Mouse (Mus musculus): ENCODE measurements around the gene Gab1. TPM values are rescaled to one million over a fixed set of nuclear protein-coding genes. Genes with fewer than 3 reads are reported as not detected.

Gene Gab1
- total and polyA plus RNA-seq, 3 experiments, result 4.0 to 8.1 TPM; not detected in 1

- H3K9me3 ChIP-seq (replicated peaks; ENCODE audit: insufficient read depth, low read length), result no peaks in the 10 kb centered on the region
- DNase-seq (ENCODE audit: low read depth, low spot score), result no peak
- H3K36me3 ChIP-seq (ENCODE audit: control insufficient read depth in 1 of 2, insufficient read depth in 2 of 2, low read length in 2 of 2), result no peaks in the 10 kb centered on the region
- no peak overlapping the region for H3K27ac ChIP-seq (ENCODE audit: control insufficient read depth, low read depth, low read length)
- H3K79me2 ChIP-seq (ENCODE audit: control insufficient read depth, insufficient read depth, low read length, poor library complexity), result no peaks in the 10 kb centered on the region
- H3K9ac ChIP-seq (ENCODE audit: control insufficient read depth, low read depth, low read length, poor library complexity, severe bottlenecking), result no peak overlapping the region
- TF ChIP-seq MYB (IDR thresholded peaks at IDR 0.05; ENCODE audit: low read depth, low read length), result no peak
- no peak for TF ChIP-seq CHD2 (IDR thresholded peaks at IDR 0.05; ENCODE audit: low read length)
- no peak for TF ChIP-seq USF1 (IDR thresholded peaks at IDR 0.05; ENCODE audit: low read depth, low read length)
- no peak for TF ChIP-seq TBP (IDR thresholded peaks at IDR 0.05; ENCODE audit: low read depth, low read length)
- no peak for TF ChIP-seq GATA1 (IDR thresholded peaks at IDR 0.05; ENCODE audit: low read depth, low read length)
- TF ChIP-seq NELFE (IDR thresholded peaks at IDR 0.05; ENCODE audit: low read depth, low read length), result no peak
- TF ChIP-seq E2F4 (IDR thresholded peaks at IDR 0.05; ENCODE audit: borderline replicate concordance, low read depth, low read length), result no peak
- no peak for TF ChIP-seq HCFC1 (IDR thresholded peaks at IDR 0.05; ENCODE audit: low read depth, low read length)
- no peak for TF ChIP-seq JUND (IDR thresholded peaks at IDR 0.05; ENCODE audit: low read depth, low read length)
- no peak for TF ChIP-seq POLR2AphosphoS5 (IDR thresholded peaks at IDR 0.05; ENCODE audit: borderline replicate concordance, low read depth, low read length)
- TF ChIP-seq MXI1 (IDR thresholded peaks at IDR 0.05; ENCODE audit: low read depth, low read length), result no peak
- no peak for TF ChIP-seq KAT2A (conservative IDR thresholded peaks at IDR 0.05; ENCODE audit: low read depth, low read length)
- TF ChIP-seq MAX (IDR thresholded peaks at IDR 0.05; ENCODE audit: low read length), result no peak
- no peak for TF ChIP-seq ELF1 (IDR thresholded peaks at IDR 0.05; ENCODE audit: low read depth, low read length)
- TF ChIP-seq POLR2A (IDR thresholded peaks at IDR 0.05; ENCODE audit: control insufficient read depth in 1 of 2, insufficient read depth in 1 of 2, low read depth in 1 of 2, low read length in 2 of 2, poor library complexity in 1 of 2), result no peak
- TF ChIP-seq EP300 (IDR thresholded peaks at IDR 0.05; ENCODE audit: low read depth in 1 of 2, low read length in 2 of 2), result no peak
- no peak for TF ChIP-seq RAD21 (IDR thresholded peaks at IDR 0.05; ENCODE audit: low read depth, low read length)
- TF ChIP-seq GABPA (IDR thresholded peaks at IDR 0.05; ENCODE audit: low read depth, low read length), result no peak
- no peak for TF ChIP-seq USF2 (IDR thresholded peaks at IDR 0.05; ENCODE audit: borderline replicate concordance in 1 of 2, insufficient read depth in 1 of 2, low read depth in 1 of 2, low read length in 2 of 2)
- no peak for TF ChIP-seq MEF2A (IDR thresholded peaks at IDR 0.05; ENCODE audit: extremely low read depth, insufficient replicate concordance, low read depth, low read length, poor library complexity, severe bottlenecking)
- H3K4me1 ChIP-seq (ENCODE audit: control insufficient read depth in 1 of 2, insufficient read depth in 2 of 2, low read length in 2 of 2), result no peaks in the 10 kb centered on the region
- no peaks in the 10 kb centered on the region; a peak in 1 of 4 replicates for H3K27me3 ChIP-seq (ENCODE audit: control insufficient read depth in 1 of 2, insufficient read depth in 2 of 2, low read length in 2 of 2)
- H3K4me3 ChIP-seq (ENCODE audit: control insufficient read depth in 1 of 2, insufficient read depth in 1 of 2, low read depth in 2 of 2, low read length in 2 of 2), result no peak overlapping the region
Measured at GRCm38 (mm10) chr8:80913016-80913748, 32.9 kb upstream of the Gab1 start.

- no peaks in the 10 kb centered on the region for H3K4me1 ChIP-seq (ENCODE audit: control insufficient read depth in 1 of 2, insufficient read depth in 2 of 2, low read length in 2 of 2)
- no peaks in the 10 kb centered on the region for H3K36me3 ChIP-seq (ENCODE audit: control insufficient read depth in 1 of 2, insufficient read depth in 2 of 2, low read length in 2 of 2)
- no peak overlapping the region for H3K9ac ChIP-seq (ENCODE audit: control insufficient read depth, low read depth, low read length, poor library complexity, severe bottlenecking)
- TF ChIP-seq ZMIZ1 (IDR thresholded peaks at IDR 0.05; ENCODE audit: low read depth, low read length) (no peak), POLR2A (IDR thresholded peaks at IDR 0.05; ENCODE audit: control insufficient read depth in 1 of 2, insufficient read depth in 1 of 2, low read depth in 1 of 2, low read length in 2 of 2, poor library complexity in 1 of 2) (no peak), CHD1 (IDR thresholded peaks at IDR 0.05; ENCODE audit: low read depth, low read length) (no peak), NELFE (IDR thresholded peaks at IDR 0.05; ENCODE audit: low read depth, low read length) (no peak), E2F4 (IDR thresholded peaks at IDR 0.05; ENCODE audit: borderline replicate concordance, low read depth, low read length) (no peak), MXI1 (IDR thresholded peaks at IDR 0.05; ENCODE audit: low read depth, low read length) (no peak), BHLHE40 (IDR thresholded peaks at IDR 0.05; ENCODE audit: borderline replicate concordance, low read depth, low read length) (no peak), NRF1 (IDR thresholded peaks at IDR 0.05; ENCODE audit: insufficient read depth, low read depth, low read length, poor library complexity, severe bottlenecking) (no peak), TBP (IDR thresholded peaks at IDR 0.05; ENCODE audit: low read depth, low read length) (no peak), ELF1 (IDR thresholded peaks at IDR 0.05; ENCODE audit: low read depth, low read length) (no peak)
- H3K79me2 ChIP-seq (ENCODE audit: control insufficient read depth, insufficient read depth, low read length, poor library complexity), result no peaks in the 10 kb centered on the region
- H3K27me3 ChIP-seq (ENCODE audit: control insufficient read depth in 1 of 2, insufficient read depth in 2 of 2, low read length in 2 of 2), result no peaks in the 10 kb centered on the region; a peak in 1 of 4 replicates
- H3K9me3 ChIP-seq (replicated peaks; ENCODE audit: insufficient read depth, low read length), result no peaks in the 10 kb centered on the region
- DNase-seq (ENCODE audit: low read depth, low spot score), result no peak
- no peak overlapping the region for H3K4me3 ChIP-seq (ENCODE audit: control insufficient read depth in 1 of 2, insufficient read depth in 1 of 2, low read depth in 2 of 2, low read length in 2 of 2)
- no peak overlapping the region for H3K27ac ChIP-seq (ENCODE audit: control insufficient read depth, low read depth, low read length)
Measured at GRCm38 (mm10) chr8:80911400-80911799, 31.1 kb upstream of the Gab1 start.
